Mouse (Mus musculus) layer of hippocampus, postnatal 10 days (tissue): ENCODE data around the gene Cryl1. TPM values are rescaled to one million over a fixed set of nuclear protein-coding genes. Genes with fewer than 3 reads are reported as not detected.

Experiments
- DNase-seq, 2 experiments: peaks; one replicate each; pipeline ENCODE4 v3.0.0; 2021; ENCODE audit warnings: low spot score in 2 of 2
- long read RNA-seq: library from polyadenylated mRNA; stranded (forward); transcript quantifications from one replicate; pipeline ENCODE4 v2.0.0, GENCODE M21; 2023
- total RNA-seq, 2 experiments: library from RNA; stranded (reverse); gene quantifications; 2 replicates each; pipeline ENCODE4 v1.2.3; 2021

The Cryl1 gene
- 10 to 100 TPM; 24.6 to 26.1 TPM for total RNA-seq
- long read RNA-seq, transcript Cryl1-201 (8 exons, 1,497 nt) = major isoform, 21 of 23 reads
- long read RNA-seq, partial matches to known transcripts = 1 of 23 reads
- long read RNA-seq, other reads (novel, unspliced or antisense) = 1 of 23 reads

DNA sequence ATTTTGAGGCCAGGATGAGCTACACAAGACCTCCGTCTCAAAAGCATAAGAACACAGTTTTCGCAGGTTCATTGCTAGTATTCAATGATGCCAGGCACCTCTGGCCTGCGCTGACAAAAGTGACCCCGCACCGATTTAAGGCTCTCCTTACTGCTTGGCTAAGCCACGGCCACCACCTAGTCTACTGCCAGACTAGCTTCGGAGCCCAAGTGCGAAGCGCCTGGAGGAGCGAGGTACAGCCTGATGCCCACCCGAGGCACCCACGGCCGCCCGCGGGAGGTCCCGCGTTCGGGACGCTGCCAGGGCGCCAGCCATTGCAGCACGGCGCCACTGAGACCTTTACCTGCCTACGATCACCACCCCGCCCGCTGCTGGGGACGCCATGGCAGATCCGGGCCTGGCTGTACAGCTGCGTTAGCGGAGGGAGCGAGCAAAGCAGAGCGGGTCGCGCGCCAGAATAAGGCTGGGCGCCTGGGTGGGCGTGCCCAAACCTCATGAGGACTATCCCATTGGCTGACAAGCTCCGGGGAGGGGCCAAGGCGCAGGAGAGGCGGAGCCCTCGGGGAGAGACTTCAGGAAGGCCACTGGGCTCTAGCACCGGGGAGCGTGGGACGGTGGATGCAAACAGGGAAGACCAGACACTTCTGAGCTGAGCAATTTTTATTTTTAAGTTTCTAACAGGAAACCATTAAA is at the start of gene Cryl1:
Gene Cryl1, minus strand, starts transcription at position 465 of the 693 bp plus-strand sequence.
- peak; percentile 93 to 94 for DNase-seq

DNA sequence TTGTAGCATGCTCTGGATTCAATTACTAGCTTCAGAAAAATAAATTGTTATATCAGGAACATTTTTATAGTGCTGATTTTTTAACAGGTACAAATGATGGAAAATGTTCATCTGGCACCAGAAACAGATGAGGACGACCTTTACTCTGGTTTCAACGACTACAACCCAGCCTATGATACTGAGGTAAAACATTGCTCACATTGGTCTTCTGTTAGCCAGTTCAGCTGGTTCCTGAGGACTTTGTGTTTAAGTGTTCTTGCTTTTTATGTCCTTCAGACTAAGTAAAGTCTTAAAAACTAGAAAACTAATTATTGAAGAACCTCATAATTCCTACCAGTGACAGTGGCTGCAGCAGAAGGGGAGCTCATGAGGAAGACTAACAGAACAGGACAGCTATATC is 32.1 kb upstream of the Cryl1 start:
- DNase-seq = no peak

DNA sequence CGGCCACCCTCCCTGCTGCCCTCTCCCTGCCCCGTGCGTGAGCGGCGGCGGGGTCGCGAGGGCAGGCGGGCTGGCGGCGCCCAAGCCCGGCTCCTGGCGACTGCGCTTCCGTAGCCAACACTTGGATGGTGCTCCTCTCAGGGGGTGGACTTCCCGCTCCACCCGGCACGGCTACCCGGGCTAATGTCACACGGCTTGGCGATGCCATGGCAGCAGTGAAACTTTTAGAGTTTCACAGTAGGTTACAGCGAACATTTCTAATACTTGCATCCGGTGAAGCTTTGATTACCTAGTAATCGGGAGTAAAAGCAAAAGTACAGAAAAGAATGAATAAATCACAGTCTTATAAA is 25.9 kb upstream of the Cryl1 start:
- DNase-seq = no peak

DNA sequence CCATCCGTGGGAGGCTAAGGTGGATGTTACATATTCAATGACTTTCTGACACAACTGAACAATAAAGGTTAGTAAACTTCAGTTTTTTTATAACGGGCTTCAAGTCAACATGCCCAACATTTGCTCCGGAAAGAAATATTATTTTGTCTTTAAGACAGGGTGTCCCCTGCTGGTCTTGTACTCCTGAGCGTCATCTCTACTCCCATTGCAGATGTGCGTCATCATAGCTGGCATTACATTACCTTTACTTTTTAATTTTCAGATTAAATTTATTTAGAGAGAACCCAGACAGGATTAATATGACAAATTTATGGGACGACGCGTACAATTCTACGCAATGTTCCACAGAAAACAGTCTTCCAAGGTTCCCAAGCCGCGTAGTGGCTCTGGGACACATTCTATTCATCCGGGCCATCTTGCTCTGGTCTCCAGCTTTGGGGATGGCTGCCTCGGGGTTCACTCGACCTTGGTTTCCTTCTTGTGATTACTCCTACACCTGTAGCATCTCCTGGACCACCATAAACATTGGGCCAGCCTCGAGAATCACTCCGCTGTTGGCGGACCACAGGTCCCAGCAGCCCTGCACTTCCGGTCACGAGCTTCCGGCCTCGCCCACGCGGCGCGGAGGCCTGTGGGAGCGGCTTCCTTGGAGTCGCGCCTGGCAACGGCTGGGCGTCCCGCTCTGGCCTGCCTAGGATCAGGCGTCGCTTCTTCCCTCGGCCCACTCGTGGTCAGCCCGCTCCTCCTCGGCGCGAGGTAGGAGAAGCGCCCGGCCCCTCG is 25.3 kb upstream of the Cryl1 start, which contains the start of gene Ift88:
Gene Ift88, plus strand, starts transcription at position 631 of the 780 bp plus-strand sequence.
- DNase-seq = peak; percentile 91 to 93

DNA sequence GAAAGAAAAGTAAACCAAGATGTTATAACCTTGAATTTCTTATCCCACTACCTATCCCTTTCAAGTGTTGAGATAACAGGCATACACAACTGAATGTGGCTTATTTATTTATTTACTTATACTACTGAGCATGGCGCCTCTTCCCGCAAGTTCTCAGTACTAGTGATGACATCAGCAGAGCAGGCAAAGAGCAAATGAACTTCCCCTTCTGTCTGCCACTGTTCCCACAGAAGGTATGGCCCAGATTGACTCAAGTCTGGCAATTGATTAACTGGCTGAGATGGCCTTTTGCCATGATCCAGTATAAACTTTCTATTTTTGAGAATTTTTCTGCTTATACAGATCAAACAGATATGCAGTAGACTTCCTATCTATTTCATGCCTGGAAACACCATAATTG is 18.9 kb upstream of the Cryl1 start:
- no peak for DNase-seq

DNA sequence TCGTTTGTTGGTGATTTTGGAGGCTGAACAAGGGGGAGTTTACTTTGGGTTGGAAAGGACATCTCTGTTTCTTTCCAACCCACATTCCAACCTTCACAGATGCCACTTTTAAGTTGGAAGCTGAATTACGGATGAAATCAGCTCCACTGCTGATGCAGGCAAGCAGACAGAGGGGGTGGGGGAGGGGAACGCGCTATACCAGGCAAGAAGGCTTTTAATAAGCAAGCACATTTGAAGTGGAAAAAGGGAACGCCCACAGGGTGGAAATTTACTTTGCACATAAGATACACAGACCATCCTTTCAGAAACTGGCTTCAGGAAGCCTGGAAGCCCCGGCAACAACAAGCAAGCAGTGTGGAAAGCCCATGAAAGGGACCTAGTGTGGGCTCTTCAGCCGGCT is 13.8 kb upstream of the Cryl1 start:
- DNase-seq = peak; percentile 24 to 27

DNA sequence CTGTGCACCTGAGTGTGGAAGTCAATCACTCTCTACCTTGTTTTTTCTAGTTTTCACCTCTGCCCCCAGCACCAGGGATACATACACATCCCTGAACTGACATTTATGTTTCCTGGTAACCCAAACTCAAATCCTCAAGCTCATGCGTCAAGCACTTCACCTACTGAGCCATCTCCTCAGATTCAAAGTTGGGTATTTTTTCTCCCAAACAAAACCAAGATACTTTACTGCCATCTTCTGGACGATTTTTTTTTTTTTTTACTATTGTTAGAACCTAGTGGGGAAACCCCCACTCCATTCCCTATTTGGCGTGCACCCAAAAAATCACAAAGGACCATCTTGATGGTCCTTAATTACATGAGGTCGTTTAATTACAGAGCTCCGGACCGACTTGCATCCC is 10.8 kb upstream of the Cryl1 start:
- DNase-seq = peak in 1 of 2 experiments; percentile 13

DNA sequence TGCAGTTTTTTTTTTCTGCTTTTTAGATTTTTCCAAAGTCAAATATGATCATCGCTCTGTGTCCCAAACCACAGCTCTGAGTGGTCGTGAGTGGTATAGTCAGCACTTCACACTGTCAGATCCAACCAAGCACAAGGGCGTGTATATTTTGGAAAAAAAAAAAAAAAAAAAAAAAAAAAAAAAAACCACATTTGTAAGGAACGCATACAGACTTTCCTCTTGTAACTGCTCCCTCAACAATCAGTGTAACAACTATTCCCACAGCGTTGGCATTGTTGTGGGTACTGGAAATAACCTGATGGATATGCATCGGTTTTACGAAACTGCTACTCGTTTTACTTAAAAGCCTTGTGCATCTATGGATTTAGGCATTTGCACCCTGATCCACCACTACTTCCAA is 9.8 kb upstream of the Cryl1 start:
- no peak for DNase-seq

DNA sequence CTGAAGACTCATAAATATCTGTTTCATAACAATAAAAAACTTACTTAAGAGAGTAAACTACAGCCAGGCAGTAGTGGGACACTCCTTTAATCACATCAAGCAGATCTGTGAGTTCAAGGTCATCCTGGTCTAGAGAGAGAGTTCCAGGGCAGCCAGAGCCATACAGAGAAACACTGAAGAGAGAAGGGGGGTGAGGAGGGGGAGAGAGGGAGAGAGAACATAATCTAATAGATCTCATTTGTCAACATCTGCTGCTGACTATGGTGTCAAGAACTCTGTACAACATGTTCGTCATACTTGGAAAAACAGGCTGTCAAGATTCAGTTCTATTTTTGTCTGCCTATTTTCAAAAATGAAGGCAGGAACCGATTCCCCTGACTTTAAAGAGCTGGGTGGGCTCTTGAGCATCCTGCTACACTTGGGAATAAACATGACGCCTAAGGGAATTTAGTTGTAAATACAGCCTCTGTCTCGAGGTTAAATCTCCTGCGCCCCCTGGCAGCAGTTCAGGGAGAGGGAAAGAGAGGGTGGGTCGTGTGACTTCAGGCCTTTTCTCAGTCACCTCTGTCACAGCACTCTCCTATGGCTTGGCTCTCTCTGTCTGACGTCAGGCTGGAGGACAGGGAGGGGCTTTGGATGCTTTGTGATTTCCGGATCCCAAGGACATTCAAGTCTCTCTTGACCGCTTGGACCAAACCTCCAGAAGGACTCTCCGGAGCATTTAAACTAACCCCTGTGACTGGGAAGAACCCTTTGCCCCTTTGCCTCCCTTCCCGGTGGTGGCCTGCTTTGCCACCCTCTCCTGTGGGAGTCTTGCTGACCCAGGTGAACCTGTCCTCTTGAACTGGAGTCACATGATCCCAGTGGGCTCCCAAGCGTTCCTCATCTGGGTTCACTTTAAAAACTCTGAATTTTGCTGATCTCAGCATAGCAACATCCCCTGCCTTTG is 9.0 kb upstream of the Cryl1 start:
- peak; percentile 19 to 49 for DNase-seq

DNA sequence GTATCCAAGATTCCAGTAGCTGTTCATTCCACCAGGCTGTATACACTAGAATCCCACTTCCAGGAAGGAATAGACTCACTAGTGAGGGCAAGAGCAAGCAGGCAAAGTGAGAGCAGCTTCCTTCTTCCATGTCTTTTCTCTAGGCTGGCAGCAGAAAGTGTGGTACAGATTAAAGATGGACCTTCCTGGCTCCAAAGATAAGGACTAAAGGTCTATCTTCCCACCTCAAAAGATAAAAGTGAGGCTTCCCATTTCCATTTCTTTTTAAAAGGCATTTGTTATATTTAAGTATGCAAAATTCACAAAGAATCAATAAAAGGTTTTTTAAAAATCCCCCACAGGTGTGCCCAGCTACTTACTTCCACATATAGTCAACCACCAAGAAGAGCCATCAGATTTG is 4.5 kb upstream of the Cryl1 start:
- no peak for DNase-seq

DNA sequence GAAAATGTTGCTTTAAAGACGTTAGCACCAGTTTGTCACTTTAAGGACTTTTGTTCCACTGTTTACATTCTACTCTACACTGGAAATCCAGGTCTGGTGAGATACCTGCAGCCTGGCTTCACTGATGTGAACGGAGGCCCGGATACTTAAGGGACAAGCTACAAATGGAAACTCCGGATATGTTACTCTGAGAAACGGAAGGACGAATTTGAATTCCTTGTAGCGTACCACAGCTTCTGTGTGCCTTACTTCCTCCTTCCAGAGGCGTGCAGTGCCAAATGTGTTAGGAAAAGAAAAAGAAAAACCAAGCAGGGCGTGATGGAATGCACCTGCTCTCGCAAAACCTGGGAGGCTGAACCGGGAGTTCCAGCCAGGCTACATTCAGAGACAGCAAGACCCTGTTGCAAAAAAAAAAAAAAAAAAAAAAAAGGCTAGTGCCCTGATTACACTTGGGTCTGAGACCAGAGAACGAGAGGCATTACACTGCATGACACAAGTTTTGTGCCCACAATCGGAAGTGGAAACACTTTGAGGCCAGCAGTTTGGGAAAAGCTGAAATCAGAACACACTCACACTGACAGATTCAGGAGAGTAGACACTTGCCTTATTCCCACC is 591 bp upstream of the Cryl1 start:
- DNase-seq = no peak

DNA sequence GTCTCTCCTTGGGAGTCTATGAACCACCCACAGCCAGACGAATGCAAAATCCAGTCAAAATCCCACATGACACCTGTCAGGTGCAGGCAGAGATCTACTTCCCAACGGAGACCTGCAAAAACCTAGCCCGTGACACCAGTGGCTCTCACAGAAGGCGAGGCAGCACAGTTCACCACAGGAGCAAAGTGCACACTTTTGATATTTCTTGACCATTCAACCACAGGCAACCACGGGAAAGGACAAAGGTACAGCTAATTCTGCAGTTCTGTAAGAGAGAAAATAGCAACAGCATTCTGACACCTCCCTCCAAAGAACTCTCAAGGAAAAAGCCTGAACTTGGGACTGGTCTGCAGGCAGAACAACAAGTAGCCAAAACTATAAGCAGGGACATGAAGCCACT is 1.1 kb downstream of the Cryl1 start:
- no peak for DNase-seq

DNA sequence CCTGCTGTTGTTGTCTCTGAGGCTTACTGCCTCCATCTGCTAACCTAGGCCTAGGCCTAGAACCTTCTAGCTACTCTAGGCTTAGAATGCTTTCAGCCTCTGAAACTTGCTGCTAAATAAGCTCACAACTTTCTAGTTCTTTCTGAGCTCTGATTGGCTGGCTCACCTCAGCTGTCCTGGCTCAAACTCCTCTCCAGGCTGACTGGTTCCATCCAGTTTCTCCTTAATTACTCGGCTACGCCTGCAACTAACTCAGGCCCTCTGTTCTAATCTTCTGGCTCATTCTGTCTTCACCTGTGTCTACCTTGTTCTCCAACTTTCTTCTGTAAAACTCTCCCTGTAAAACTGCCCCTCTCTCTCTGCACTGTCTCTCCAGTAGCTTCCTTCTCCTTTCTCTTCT is 2.9 kb downstream of the Cryl1 start:
- no peak for DNase-seq

DNA sequence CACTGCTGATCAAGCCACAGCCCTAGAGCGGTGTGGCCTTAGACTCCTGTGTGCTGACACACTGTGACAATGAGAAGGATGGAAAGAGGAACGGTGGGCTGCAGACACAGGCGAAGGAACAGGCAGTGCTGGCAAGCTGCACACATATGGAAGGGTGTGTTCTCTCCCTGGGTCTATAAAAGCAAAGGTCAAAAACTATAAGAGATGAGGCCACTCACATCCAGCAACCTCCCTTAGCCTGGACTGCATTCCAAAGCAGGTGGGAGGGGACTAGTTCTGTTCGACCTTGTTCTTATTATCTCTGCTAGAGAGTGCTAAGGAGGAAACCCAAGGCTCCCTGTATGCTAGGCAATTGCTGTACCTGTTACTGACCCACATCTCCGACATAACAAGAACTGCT is 6.1 kb downstream of the Cryl1 start:
- no peak for DNase-seq

DNA sequence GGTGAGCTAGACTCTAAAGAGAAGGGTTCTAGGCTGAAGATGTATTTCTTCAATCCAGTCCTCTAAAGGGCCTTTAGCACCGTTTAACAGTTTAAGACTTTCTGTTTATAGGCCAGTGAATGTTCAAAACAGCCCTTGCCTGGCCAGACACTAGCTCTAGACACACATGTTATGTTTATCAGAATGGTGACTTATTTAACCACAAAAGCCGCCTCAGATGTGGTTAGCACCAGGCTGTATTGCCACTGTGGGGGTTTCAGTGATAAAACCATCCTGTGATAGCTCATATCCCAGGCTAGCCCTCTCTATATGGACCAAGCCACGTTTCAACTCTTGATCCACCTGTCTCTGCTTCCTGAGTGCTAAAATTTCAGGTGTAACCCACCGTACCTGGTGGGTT is 6.7 kb downstream of the Cryl1 start:
- no peak for DNase-seq

DNA sequence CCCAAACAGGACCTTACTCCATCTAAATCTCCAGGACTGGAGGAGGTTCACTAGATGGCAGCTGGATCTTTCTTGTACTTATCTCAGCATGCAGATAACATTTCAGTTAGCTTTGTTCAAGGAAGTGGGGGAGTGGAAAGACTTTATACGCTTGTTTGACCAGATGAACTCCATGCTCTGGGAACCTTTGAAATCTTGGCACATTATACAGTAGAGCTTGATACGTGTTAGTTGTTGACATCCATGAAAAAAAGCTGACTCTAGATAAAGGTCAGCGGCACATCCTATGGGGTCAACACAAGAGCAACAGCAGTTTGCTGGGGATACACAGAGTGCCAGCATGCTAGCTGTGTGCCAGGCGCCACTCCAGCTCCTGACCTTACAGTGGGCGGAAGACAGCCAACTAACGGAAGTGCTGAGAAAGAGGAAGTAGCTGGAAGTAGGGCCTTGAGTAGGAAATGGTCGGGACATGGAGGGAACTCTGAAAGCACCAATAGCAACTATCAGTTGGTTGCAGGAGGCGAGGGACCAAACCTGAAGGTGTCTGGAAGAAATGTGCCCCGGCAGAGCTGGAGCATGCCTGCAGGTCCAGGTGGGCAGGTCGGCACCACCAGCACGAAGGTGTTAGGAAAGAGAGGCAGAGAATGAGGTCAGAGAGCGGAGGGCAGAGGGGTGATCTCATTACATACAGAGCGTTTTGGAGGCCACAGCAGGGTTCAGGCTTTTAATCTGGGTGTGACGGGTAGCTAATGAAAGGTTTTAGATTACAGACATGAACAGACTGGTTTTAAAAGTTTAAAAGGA is 11.4 kb downstream of the Cryl1 start:
- DNase-seq = no peak

DNA sequence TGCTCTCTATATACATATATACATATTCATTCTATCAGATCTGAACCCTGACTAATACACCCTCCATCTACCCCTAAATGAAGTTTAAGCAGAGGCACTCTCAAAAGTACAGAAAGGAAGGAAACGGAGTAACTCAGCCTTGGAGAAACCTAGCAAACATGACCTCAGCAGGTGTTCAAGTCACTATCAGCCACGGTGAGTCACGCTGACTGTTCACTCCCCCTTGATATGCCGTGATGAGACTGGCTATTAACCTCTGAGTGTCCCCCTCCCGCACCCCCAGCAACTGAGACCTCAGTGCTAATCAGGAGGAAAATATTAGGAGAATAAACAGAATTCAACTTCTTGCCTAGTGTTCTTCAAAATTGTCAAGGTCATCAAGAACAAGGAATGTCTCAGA is 12.7 kb downstream of the Cryl1 start:
- DNase-seq = no peak

DNA sequence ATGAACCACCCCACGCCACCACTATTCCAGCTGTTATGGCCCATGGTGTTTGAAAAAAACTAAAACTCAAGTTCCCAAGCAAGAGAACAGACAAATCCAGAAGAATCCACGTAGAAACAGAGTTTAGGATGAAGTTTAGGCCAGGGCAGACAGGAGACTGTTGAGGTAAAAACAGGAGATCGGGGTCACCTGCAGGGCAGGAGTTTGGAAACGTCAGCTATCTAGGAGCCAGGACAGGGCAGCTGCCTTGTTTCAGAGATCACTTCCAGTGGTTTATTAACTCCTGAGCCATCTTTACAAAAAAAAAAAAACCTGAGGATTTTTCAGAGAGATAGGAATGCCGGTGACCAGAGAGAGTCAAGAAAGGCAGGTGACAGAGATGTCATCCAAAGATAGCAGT is 20.8 kb downstream of the Cryl1 start:
- DNase-seq = no peak

DNA sequence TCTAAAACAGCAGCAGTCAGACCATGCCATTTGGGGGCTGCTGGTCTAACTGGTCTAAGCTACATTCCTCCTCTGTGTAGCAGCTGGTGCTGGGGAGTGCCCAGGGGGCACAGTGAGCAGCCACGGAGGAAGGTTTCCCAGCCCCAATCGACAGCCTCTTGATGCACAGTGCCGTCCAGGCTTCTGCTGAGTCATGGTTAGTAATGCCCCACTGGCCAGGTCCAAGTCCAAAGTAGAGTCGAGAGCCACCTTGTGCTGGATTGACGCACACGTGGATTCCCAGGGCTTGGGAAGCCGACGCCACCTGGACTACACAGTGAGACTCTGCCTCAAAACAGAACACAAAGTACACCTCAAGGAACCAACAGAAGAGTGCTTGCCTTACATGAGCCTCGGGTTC is 21.4 kb downstream of the Cryl1 start:
- no peak for DNase-seq

DNA sequence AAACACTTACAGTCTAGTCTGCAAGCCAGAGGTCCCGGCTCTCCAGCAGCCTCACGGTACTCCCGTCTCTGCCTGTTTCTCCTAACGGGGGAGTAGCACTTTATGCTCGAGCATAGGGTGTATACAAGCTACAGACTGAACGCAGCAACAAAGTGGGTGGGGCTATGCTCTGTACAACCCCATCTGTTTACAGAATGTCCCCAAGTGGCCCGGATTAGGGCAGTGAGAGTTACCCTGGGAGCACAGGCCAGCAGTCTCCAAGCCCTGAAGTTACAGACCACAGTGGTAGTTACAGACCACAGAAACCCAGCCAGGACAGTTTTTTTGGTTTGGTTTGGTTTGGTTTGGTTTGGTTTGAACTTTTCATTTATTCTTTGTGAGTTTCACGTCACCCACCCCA is 22.3 kb downstream of the Cryl1 start:
- DNase-seq = no peak
